Mouse (Mus musculus) brain, adult 2 months (tissue): ENCODE data around the gene Nell1.

ENCODE experiments used
- DNase-seq: peaks from one replicate; pipeline ENCODE4 v3.0.0; 2011; ENCODE audit warnings: low read depth, low spot score

The Nell1 gene

DNA sequence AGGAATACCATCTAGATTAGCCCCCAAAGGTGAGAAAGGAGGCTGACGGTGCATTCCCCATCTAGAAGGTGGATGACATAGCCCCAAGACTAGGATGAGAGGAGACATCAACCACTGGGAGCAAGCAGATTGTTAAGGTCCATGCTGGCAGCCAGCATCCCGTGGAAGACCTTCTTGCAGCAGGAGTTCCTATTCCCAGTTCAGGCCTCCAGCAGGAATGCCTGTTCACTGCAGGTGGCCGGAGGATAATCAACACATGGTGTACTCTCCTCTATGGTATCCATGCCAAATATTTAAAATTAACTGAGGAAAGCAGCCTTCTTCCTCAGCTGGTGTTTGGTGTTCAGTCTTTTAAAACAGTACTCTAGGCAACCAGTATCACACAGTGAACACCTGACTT, 574.9 kb downstream of the Nell1 start:
- DNase-seq, result peak; percentile 67

DNA sequence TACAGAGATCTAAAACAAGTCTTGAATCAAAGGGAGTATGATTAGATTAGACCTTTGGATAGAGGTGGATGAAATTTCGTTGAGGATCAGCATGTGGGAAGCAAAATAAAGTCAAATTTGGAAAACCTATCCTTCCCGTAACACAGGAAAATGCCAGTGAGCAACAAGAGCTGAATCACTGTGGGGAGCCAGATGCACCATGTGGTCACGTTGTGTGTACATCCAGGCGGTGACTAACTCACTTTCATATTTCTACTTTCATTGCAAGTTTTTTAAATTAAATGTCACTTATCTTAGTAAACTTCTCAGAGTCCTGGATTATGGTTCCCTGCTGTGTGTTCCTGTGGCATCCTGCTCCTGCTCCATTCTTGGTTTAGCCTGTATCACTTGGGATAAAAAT, 576.8 kb downstream of the Nell1 start:
- DNase-seq, result peak; percentile 84

DNA sequence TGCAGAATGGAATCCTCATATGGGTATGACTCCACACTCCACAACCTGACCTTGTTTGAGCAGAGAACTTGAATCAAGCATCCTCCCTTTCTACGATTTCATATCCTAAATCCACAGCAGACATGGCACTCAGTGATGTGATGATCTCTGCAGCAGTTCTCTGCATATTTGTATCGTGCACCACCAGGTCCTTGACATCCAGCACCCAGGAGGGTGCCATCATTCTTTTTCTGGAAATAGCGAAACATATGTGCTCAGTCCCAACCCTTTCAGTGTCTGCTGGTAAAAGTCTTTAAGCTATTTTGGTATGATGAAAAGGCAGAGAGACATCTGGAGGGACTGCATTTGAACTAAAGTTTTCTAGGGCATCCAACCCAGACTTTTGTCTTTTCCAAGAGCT, 588.0 kb downstream of the Nell1 start:
- DNase-seq, result peak; percentile 57

DNA sequence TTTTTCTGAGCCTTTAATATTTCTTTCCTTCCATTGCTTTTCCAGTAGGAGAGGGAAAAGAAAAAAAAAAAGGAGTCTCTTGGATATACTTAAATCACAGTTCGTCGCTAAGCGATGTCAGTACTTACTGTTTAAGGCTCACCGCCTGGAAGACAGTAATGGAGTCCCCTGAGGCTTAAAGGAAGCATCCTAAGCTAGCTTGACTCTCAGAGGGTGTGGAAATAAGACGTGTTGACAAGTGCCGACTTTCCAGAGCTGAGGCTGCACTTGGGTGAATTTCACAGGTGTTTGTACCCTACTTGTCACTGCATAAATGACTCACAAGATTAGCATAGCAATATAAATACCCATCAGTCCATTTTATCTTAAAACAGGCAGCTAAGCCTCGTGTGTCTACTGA, 599.2 kb downstream of the Nell1 start:
- peak; percentile 53 for DNase-seq

DNA sequence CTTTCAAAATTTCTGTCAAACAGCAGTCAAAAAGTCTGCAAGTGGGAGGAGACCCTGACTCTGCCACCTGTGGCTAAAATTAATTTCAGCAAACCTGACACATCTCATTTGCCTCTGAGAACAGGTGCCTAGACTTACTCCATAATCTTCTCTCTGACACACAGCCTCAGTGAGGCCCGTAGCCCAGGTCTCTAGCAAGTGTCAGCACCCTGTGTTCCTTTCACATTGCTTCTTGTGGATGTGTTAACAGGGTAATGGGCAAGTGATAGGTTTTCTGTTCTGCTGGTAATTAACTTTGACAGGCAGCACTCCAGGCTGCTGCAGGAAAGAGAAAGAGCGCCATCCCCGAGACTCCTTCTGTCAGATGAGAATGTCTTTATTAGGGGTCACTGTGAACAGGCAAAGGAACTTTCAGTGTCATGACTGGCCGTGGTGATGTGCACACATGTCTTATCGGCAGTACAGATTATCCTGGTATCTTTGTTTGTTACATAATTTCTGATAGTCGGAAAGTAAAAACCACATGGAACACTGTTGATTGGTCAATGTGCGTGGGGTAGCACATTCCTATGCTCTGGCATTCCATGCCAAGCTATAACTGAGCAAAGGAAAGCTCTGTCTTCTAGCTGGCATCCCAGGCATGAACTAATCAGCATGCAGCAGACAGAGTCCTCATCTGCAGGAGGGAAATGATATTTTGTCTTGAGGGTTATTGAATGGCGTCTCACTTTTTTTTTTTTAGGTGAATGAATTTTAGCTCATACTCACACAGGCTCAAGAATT, 614.2 kb downstream of the Nell1 start:
- DNase-seq, result no peak

DNA sequence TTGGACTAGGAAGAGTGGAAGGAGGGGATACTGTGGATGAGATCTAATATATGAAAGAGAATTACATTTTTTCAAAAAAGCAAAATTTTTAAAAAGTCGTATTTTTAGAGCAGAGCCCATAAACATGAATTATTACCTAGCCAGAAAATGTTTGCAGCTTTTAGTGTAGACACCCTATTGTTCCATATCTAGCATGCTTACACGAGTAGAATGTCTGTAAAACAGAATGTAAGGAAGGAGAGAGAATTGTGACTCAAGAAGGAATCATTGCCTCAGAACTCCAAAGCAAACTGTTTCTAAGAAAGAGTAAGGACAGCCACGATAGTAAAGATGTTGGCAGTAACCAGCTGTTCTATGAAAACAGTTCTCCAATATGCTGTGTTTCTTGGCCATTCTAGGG, 624.2 kb downstream of the Nell1 start, which contains the start of gene 4933405O20Rik:
4933405O20Rik (plus strand) TSS at position 301 of the 400 bp plus-strand sequence.
- DNase-seq, result no peak

DNA sequence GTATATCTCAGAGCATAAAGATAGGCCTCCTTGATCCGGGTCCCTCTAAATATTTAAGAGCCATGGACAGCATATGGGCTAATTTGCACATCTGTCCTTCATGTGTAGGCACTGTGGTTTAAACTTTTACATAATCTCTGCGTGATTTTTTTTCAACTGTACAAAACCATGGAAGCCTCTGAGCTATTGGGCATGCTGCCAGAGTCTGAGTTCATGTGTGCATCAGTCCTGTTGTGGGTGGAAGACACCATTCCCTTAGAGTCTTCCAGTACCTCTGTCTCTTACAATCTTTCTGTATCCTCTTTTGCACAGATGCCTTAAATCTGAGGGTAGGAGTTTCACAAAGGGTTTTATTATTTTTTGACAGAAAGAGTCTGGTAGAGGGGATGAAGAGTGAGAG, 639.4 kb downstream of the Nell1 start:
- peak; percentile 80 for DNase-seq

DNA sequence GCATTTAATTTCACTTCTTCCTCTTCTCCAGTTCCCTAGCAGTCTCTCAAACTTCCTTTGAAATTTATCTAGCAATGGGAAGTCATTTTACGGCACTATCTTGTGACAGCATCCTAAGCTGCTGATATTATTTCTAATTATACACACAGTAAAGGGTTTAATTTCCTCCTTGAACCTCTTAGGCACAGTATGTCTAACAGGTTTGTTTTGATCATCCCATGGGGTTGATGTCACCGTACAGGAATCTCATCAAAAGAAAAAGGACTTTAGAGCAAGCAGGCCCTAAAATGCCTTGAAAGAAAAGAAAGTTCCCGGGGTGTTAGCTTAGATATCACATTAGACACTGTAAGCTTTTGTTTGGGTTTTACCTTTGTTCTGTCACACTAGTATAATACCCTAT, 654.5 kb downstream of the Nell1 start:
- no peak for DNase-seq

DNA sequence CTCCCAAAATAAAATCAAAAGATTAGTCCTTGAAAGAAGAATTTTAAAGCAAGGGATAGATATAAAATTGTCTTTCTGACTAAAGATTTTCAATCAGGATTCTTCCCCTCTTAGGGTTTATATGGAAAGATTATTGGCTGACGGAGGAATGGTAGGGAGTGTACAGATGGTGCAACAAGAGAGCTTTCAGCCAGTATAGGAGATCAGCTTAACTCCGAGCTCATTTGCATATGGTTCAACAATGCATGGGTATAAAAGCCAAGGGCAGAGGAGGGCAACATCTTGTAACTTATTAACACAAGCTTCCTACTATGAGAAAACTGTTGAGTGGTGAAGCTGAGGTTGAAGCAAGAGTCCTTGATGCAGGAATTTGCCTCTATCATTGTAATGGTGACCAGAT, 658.5 kb downstream of the Nell1 start:
- DNase-seq, result no peak

DNA sequence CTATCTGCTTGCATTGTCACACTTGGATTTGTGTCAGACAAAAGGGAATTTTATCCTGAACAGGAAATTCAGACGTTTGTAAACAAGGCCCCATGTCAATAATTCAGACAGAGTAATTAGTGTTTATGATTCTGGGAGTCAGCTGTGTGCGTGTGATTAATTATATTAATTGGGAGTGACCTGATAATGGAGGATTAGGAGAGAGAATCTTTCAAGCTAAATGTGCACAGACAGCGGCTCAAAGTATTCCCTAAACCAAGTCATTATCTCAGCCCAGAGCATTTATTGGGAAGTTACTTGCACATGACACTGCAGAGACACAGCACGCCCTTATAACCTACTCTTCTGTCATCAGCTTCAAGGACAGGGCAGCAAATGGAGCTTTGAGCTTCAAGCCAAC, 697.6 kb downstream of the Nell1 start:
- DNase-seq, result no peak

DNA sequence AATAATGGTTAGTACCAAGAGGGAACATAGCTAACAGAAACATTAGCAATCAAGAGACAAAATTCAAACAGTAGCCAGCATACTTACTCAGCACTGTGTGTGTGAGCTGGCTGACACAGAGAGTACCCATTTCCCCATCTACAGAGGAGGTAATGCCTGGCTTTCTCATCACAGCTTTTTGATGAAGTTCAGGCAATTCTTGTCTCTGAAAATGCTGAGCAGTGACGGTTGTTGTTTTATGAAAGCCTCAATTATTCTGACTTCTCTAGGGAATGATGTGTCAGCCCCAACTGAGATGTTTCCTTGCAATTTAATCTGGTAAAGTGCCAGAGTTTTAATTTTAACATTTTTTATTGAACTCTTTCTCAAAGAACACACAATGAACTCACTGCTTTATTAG, 700.8 kb downstream of the Nell1 start:
- DNase-seq, result peak; percentile 52

DNA sequence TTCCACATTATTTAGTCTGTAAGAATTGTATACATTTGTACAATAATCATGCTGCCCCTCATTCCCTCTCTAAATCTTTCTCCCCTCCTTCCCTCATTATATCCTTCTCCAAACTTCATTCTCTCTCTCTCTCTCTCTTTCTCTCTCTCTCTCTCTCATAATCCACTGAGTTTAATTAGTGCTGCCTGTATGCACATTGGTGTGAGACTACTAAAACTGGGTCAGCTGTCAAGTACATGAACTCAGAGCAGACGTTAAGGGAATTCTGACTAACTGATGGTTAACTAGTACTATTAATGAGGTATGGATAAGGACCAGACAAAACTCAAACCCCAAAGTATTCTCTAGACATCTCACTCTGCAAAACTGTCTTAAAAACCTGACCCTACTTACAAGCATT, 702.8 kb downstream of the Nell1 start:
- no peak for DNase-seq

DNA sequence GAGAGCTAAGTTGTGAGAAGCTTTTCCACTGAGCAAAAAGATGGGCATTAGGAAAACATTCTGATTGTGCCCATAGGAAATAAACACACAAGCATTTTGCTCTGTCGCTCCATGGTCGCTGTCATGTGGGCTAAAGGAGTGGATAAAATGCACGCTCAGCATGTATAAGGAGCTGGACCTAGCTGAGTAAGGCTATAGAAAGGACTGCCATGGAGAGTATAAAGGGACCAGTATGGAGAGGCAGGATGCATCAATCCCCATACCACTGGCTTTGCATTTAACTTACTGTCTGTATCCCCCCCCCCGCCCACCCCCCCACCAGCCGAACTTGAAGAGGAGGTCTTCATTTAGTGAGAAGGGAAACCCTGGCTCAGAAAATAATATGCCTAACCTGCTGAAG, 711.7 kb downstream of the Nell1 start:
- no peak for DNase-seq

DNA sequence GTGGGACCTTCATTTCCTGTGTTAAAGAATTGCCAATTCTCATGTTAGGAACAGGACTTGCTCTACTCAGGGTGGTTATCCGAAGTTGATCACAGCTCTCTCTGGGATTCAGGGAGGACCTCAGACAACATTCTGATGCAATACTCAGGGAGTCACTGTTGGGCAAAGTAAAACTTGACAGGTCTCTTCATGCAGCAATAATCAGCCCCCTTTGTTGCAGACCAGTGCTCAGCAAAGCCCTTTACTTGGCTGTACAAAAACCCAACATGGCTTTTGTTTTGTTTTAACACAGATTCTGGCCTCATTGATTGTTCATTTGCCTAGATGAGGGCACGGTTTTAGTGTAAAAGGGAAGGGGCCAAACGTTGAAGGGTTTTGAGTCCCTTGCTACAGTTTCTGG, 750.5 kb downstream of the Nell1 start:
- no peak for DNase-seq

DNA sequence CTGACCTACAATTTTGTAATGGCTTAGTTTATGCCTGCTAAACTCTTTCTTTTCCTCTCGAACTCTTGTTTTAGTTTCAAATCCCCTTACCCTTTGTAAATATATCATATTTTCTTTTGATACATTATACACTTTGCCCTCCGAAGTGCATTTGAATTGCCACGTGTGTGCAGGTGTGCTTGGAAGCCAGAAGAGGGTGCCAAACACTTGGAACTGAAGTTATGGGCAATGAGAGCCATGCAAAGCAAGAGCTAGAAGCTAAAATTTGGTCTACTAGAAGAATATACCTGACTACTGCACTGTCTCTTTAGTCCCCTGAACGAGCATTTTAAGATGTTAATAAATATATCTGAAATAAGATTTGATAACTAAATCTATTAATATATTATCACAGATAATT, 756.3 kb downstream of the Nell1 start:
- peak; percentile 41 for DNase-seq

DNA sequence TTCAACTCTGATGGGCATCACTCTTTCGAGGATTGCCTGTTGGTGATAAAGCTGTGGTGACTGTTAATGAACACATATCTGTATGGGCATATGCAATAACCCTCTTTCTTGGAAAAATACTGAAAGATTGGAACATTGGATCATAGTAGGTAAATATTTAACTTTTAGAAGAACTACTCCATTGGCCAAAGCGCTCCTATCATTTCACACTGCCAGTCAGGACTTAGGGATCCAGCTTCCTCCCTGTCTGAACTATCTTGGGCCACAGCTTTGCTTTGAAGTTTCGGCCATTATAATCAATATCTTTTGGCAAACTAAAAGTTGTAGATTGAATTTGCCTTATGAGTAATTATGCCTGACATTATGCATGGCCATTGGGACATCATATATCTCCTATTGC, 780.9 kb downstream of the Nell1 start:
- no peak for DNase-seq

DNA sequence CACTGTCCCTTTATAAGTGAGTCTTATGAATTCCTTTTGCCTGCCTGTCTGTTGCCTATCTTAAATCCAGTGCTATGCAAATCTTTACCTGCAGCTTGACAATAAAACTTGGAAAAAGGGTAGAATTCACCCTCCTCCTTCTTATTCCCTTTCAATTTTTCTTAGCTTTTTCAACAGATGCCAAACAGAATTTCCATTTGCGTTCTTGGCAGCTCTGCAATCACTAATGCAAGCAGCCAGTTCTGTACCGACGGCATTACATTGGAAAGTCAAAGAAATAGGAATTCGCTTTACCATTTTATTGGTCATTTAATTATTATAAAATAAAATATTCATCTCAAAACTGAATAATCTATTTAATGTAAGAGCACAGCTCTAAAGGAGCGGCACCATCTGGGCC, 781.7 kb downstream of the Nell1 start:
- DNase-seq, result peak; percentile 34

DNA sequence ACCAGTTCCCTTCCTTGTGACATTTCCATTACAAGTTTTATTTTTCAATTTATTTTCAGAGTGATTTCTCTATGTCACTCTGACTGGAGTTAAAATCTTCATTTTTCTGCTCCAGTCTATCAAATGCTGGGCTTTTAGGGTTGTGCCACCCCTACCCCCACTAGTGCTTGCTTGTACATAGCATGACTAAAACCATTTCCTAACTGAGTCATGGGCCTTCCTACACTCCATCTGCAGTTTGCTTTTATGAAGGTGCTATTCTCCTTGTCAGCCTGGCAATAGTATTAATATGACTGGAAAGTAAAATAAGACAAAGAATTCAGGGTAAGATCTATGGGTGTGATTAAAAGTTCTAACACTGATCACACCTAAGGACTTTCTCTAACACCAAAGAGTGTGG, 798.9 kb downstream of the Nell1 start:
- DNase-seq, result peak; percentile 77

DNA sequence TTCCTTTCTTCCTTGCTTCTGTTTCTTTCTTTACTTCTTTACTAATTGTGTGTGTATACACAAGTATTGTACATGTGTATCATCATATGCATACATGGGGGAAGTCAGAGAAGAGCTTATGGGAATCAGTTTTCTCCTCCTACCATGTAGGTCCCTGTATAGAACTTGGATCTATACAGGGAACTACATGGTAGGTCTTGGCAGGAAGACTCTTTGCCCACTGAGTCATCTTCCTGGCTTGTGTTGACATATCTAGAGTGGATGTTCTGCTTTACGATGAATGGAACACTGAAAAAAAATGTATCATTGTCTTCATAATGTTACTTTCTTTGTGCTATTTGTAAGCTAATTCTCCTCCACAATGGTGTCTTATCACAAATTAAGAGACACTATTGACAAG, 806.4 kb downstream of the Nell1 start:
- DNase-seq, result peak; percentile 34

DNA sequence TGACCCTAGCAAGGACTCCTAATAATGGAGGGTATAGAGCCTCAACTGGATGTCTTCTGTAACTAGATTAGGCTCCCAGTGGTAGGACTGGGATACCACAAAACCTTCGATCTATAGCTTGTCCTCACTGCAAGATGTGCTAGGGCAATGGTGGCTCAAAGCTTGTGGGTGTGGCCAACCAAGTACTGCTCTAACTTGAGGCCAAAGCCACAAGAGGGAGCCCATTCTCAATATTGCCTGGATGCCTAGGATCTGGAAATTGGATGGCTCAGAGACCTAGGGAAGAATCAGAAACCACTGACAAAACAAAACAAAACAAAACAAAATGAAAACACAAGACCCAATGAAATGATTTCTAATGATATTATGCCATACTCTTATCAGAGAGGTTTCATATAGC, 809.0 kb downstream of the Nell1 start:
- DNase-seq, result peak; percentile 56

DNA sequence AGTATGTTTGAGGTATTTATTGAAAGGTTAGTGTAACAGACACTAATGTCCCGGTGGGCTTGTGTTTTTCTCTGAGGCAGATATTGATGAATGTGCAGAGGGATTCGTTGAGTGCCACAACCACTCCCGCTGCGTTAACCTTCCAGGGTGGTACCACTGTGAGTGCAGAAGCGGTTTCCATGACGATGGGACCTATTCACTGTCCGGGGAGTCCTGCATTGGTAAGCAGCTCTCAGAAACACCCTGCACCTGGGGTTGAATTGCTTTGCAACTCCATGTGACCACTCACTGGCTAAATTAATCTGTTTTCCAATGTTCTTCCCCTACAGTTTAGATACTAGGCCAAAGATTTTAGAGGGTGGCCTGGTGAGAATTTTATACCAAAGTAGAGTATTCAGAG, 851.5 kb downstream of the Nell1 start:
- DNase-seq, result no peak

DNA sequence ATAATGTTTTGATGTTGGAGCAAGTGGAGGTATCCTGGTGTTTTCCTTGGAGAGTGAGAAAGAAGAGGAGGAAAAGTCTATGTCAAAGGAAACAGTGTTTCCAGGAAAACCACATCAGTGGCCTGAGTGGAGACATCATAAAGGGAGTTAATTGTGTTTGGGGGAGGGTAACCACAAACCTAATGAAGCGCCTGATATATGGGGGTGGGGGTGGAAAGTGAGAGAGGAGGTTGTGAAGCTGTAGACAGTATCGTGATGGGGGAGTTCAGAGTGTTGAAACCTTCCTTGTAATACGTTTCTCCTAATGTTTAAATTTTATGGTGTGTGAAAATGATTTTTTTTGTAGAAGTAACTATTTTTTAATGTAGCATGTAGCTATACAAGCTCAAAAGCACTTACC, 858.1 kb downstream of the Nell1 start:
- DNase-seq, result no peak

DNA sequence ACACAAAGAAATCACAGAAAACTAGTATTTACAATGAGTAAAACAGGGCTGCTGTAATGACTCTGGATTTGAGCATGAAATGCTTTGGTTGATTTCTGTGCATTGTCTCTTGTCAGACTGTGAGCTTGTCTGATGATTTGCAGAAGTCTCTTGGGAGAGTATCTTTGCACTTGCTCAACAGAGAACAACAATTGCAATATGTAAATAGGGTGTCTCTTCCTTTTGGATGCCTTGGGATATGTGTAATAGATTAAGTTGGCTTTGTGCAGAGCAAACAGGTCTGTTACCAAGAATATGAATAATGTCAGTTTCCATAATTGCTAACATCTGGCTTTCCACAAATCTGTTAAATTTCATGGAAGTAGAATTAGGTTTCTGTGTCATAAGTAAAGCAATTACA, 868.0 kb downstream of the Nell1 start:
- DNase-seq, result no peak

DNA sequence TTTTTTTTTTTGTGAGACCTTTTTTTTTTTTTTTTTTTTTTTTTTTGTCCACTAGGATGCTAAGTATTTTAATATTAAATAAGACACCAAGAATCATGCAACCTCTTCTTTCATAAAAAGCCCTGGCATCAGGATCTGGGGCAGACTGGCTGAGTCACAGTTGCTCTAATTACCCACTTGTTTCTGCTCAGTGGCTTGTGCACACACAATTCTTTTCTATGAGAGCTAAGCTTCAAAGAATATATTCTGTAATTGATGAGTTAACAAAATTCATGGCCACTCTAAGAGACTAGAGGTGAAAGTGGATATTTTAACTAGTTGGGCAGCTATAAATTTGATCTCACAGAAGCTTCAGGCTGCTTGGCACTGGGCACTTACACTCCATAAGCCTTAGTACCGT, 873.3 kb downstream of the Nell1 start:
- DNase-seq, result peak; percentile 27
